Mouse (Mus musculus) embryonic fibroblast, embryonic 13.5 days (primary cell): ENCODE measurements at regions not wholly inside any gene's neighbourhood (a gene's known extent, or its start where the extent isn't known, plus 50 kb on each side); places are given as distances from the start of the nearest gene placed in this dataset.
A peak's percentile ranks its signal among the peaks of the same experiment; 100 is the strongest.

Experiments used
- H3K27ac ChIP-seq: 2 replicates; pipeline ENCODE4 v1.5.1; 2012; ENCODE audit warnings: low read length, control low read depth, inconsistent platforms; ENCODE audit not compliant: insufficient read depth
- H3K4me1 ChIP-seq: 2 replicates; pipeline ENCODE4 v1.6.1; 2011; ENCODE audit warnings: low read length; ENCODE audit not compliant: control insufficient read depth, insufficient read depth
- H3K4me3 ChIP-seq: 2 replicates; pipeline ENCODE4 v1.5.1; 2011; ENCODE audit warnings: mild to moderate bottlenecking, control low read depth, low read length; ENCODE audit not compliant: insufficient read depth
- CTCF ChIP-seq: IDR thresholded peaks from 2 replicates; pipeline ENCODE4 v1.5.1; 2011; ENCODE audit warnings: mild to moderate bottlenecking, control low read depth, low read length, moderate library complexity, borderline replicate concordance; ENCODE audit not compliant: insufficient read depth
- POLR2A ChIP-seq: IDR thresholded peaks from 2 replicates; pipeline ENCODE4 v1.6.1; 2011; ENCODE audit warnings: low read depth, mild to moderate bottlenecking, control low read depth, low read length, moderate library complexity

GRCm38 (mm10) chr11:32948132-32948531, 123.7 kb upstream of the Smim23 start:
- TF ChIP-seq CTCF (no peak), POLR2A (no peak)
- no peak overlapping the region for H3K4me3 ChIP-seq
- no peaks in the 10 kb centered on the region; the same call in 1 of the 2 replicates for H3K4me1 ChIP-seq
- no peak overlapping the region for H3K27ac ChIP-seq

- no peak for TF ChIP-seq POLR2A
- Histone ChIP-seq H3K27ac (no peak overlapping the region), H3K4me1 (no peaks in the 10 kb centered on the region), H3K4me3 (no peak overlapping the region)
These were observed 122.1 kb upstream of the Smim23 start for GRCm38 (mm10) chr11:32946481-32947001.

- Histone ChIP-seq H3K4me1 (no peaks in the 10 kb centered on the region), H3K4me3 (no peak overlapping the region), H3K27ac (peak overlapping the region; percentile 58; the same call in 1 of the 2 replicates)
- TF ChIP-seq POLR2A (no peak), CTCF (no peak)
These were observed 120.7 kb upstream of the Smim23 start for GRCm38 (mm10) chr11:32945071-32945470.

- Histone ChIP-seq H3K27ac (no peak overlapping the region), H3K4me3 (no peak overlapping the region), H3K4me1 (no peaks in the 10 kb centered on the region)
- TF ChIP-seq POLR2A, result no peak
- no peak for TF ChIP-seq CTCF
These were observed 117.1 kb upstream of the Smim23 start for GRCm38 (mm10) chr11:32941331-32942009.

GRCm38 (mm10) chr11:32939102-32939501, 114.7 kb upstream of the Smim23 start:
- TF ChIP-seq POLR2A (no peak), CTCF (no peak)
- Histone ChIP-seq H3K27ac (no peak overlapping the region), H3K4me1 (no peaks in the 10 kb centered on the region), H3K4me3 (no peak overlapping the region)

- TF ChIP-seq POLR2A (no peak), CTCF (no peak)
- H3K27ac ChIP-seq, result no peak overlapping the region
- H3K4me1 ChIP-seq, result no peaks in the 10 kb centered on the region
- no peak overlapping the region for H3K4me3 ChIP-seq
These were observed 112.8 kb upstream of the Smim23 start for GRCm38 (mm10) chr11:32937167-32937566.

GRCm38 (mm10) chr11:32931928-32932327, 107.5 kb upstream of the Smim23 start:
- no peak overlapping the region for H3K27ac ChIP-seq
- H3K4me1 ChIP-seq, result no peaks in the 10 kb centered on the region
- TF ChIP-seq POLR2A, result no peak
- TF ChIP-seq CTCF, result no peak
- no peak overlapping the region for H3K4me3 ChIP-seq

- H3K4me3 ChIP-seq, result no peak overlapping the region
- H3K27ac ChIP-seq, result no peak overlapping the region
- no peak for TF ChIP-seq POLR2A
- TF ChIP-seq CTCF, result no peak
- peaks cover 3% of the 10 kb centered on the region for H3K4me1 ChIP-seq
These were observed 106.6 kb upstream of the Smim23 start for GRCm38 (mm10) chr11:32931018-32931417.

GRCm38 (mm10) chr11:32928837-32929236, 104.4 kb upstream of the Smim23 start:
- no peak for TF ChIP-seq CTCF
- TF ChIP-seq POLR2A, result no peak
- peaks cover 7% of the 10 kb centered on the region for H3K4me1 ChIP-seq

GRCm38 (mm10) chr11:32925421-32926271, 101.2 kb upstream of the Smim23 start:
- Histone ChIP-seq H3K4me3 (no peak overlapping the region), H3K27ac (peak overlapping the region; percentile 80), H3K4me1 (peaks cover 7% of the 10 kb centered on the region)
- TF ChIP-seq CTCF (no peak), POLR2A (no peak)

More at GRCm38 (mm10) chr11:32928837-32929236, 104.4 kb upstream of the Smim23 start:
- Histone ChIP-seq H3K4me3 (no peak overlapping the region), H3K27ac (no peak overlapping the region)
